Comparison of ENCODE assay signal across 8 mouse cellular contexts in the genomic region with DNA sequence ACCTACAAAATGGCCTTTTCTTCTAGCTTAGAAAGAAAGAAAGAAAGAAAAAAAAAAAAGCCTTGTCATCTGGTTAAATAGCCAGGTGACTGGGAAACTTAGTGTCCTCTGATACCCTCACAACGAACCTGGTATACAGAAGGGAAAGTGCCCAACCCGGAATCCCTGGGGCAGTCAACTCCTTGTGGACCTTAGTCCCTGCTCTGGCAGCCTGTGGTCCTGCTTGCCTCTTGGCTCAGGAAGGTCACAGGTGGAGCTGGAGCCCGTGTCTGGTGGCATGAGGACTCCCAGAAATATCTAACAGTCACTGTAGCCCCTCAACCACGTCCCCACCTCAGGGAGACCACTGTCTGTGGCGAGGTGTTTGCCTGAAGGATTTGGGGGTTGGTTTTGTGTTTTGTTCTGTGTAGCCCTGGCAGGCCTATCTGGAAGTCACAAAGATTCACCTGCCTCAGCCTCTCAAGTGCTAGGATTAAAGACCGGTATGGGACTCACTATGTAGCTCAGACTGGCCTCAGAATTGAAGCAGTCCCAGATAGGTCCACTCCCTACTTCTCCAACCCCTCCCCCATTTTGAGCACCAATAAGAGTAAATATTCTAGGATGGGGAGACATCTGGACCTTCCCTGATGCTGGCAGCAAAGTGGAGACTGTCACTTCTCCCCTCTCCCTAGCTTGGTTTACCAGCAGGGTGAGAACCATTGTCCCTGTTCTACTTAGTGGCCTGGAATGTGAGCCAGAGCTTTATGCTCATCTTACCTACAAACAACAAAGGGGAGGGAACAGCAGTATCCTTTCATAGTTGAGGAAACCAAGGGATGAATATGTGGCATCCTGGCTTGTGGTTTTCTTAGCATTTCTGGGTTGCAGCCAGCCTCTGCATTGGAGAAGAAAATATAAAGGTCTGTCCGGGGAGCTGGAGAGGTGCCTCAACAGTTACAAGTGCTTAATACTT. TPM values are rescaled to one million over a fixed set of nuclear protein-coding genes. Genes with fewer than 3 reads are reported as not detected.
DNase-seq lines count a peak whose midpoint lies in the region; ATAC-seq and TF ChIP-seq lines count a peak whose summit lies in the region.

No protein-coding gene starts in this region.

- peak overlapping the region; percentile 63 for H3K4me2 ChIP-seq in lung, embryonic 14.5 days
- peak overlapping the region; percentile 45 for H3K4me2 ChIP-seq in intestine, embryonic 14.5 days (ENCODE audit: low read length)
- H3K4me2 ChIP-seq in liver, embryonic 12.5 days, result peak overlapping the region; percentile 61

- no peaks in the 10 kb centered on the region for H3K9me3 ChIP-seq in lung, embryonic 14.5 days (ENCODE audit: low read depth, low read length)
- no peaks in the 10 kb centered on the region for H3K9me3 ChIP-seq in intestine, embryonic 14.5 days (ENCODE audit: control insufficient read depth, low read length)
- H3K9me3 ChIP-seq in liver, embryonic 12.5 days (replicated peaks), result no peaks in the 10 kb centered on the region

- H3K36me3 ChIP-seq in lung, embryonic 14.5 days (ENCODE audit: insufficient read depth), result no peaks in the 10 kb centered on the region
- H3K36me3 ChIP-seq in intestine, embryonic 14.5 days (ENCODE audit: control insufficient read depth, insufficient read depth, low read length), result no peaks in the 10 kb centered on the region
- H3K36me3 ChIP-seq in liver, embryonic 12.5 days, result no peaks in the 10 kb centered on the region

- TF ChIP-seq CTCF in cerebellum, adult 2 months (IDR thresholded peaks at IDR 0.05; ENCODE audit: borderline replicate concordance, insufficient read depth, low read depth, low read length), result no peak
- TF ChIP-seq CTCF in lung, embryonic 14.5 days (IDR thresholded peaks at IDR 0.05; ENCODE audit: low read depth), result no peak

- 60% methylated on average over 7 of the region's 7 CpGs for WGBS in cerebellum, adult 2 months
- 41% methylated on average over 7 of the region's 7 CpGs for WGBS in lung, embryonic 14.5 days
- WGBS in intestine, embryonic 14.5 days, result 52% methylated on average over 7 of the region's 7 CpGs
- 55% methylated on average over 7 of the region's 7 CpGs for WGBS in liver, embryonic 12.5 days (ENCODE audit: insufficient replicate concordance)

- no peak for ATAC-seq in lung, embryonic 14.5 days (ENCODE audit: insufficient read depth)
- ATAC-seq in intestine, embryonic 14.5 days (replicated peaks; ENCODE audit: low FRiP score, low TSS enrichment, low read depth), result no peak
- ATAC-seq in liver, embryonic 12.5 days, result no peak

- no peaks in the 10 kb centered on the region for H3K27me3 ChIP-seq in cerebellum, adult 2 months (ENCODE audit: control insufficient read depth, insufficient read depth, low read length)
- no peaks in the 10 kb centered on the region for H3K27me3 ChIP-seq in lung, embryonic 14.5 days (ENCODE audit: insufficient read depth, low read length)
- no peaks in the 10 kb centered on the region for H3K27me3 ChIP-seq in intestine, embryonic 14.5 days (replicated peaks; ENCODE audit: control insufficient read depth, insufficient read depth, low read length)
- peaks cover 44% of the 10 kb centered on the region for H3K27me3 ChIP-seq in liver, embryonic 12.5 days (replicated peaks)

- H3K9ac ChIP-seq in lung, embryonic 14.5 days, result no peak overlapping the region; the same call in 1 of the 2 replicates
- no peak overlapping the region for H3K9ac ChIP-seq in intestine, embryonic 14.5 days (ENCODE audit: low read length)
- no peak overlapping the region; the same call in 1 of the 2 replicates for H3K9ac ChIP-seq in liver, embryonic 12.5 days

- no peak overlapping the region for H3K4me3 ChIP-seq in cerebellum, adult 2 months (replicated peaks; ENCODE audit: insufficient read depth, low read depth, low read length)
- H3K4me3 ChIP-seq in lung, embryonic 14.5 days (ENCODE audit: low read depth, low read length), result 0 out of 2 replicates have a peak overlapping the region, but pooled peaks have one; percentile 30
- 0 out of 2 replicates have a peak overlapping the region, but pooled peaks have one; percentile 27 for H3K4me3 ChIP-seq in intestine, embryonic 14.5 days (ENCODE audit: low read depth, low read length)
- no peak overlapping the region for H3K4me3 ChIP-seq in liver, embryonic 12.5 days

- peak; percentile 41 to 45 for DNase-seq in cerebellum, adult 2 months
- DNase-seq in cerebellum, postnatal 14 days, result no peak
- no peak for DNase-seq in lung, embryonic 14.5 days
- no peak for DNase-seq in lung, postnatal 10 days
- DNase-seq in intestine, embryonic 14.5 days (ENCODE audit: low spot score), result no peak
- DNase-seq in gastrocnemius, adult 8-10 months (ENCODE audit: low spot score in 2 of 2), result no peak
- no peak for DNase-seq in frontal cortex, postnatal 36 days (ENCODE audit: low spot score in 2 of 2)

- peak overlapping the region; percentile 93 for H3K27ac ChIP-seq in cerebellum, adult 2 months (ENCODE audit: insufficient read depth, low read length)
- H3K27ac ChIP-seq in lung, embryonic 14.5 days (ENCODE audit: low read depth), result no peak overlapping the region
- H3K27ac ChIP-seq in intestine, embryonic 14.5 days (ENCODE audit: low read depth), result no peak overlapping the region
- no peak overlapping the region for H3K27ac ChIP-seq in liver, embryonic 12.5 days

- no peak for TF ChIP-seq POLR2A in cerebellum, adult 2 months (IDR thresholded peaks at IDR 0.05; ENCODE audit: borderline replicate concordance, insufficient read depth, low read length)

- peaks cover 63% of the 10 kb centered on the region for H3K4me1 ChIP-seq in cerebellum, adult 2 months (ENCODE audit: control insufficient read depth, insufficient read depth, low read length)
- H3K4me1 ChIP-seq in lung, embryonic 14.5 days (ENCODE audit: insufficient read depth), result no peaks in the 10 kb centered on the region
- H3K4me1 ChIP-seq in intestine, embryonic 14.5 days (replicated peaks; ENCODE audit: control insufficient read depth, insufficient read depth, low read length), result peaks cover 12% of the 10 kb centered on the region
- peaks cover 27% of the 10 kb centered on the region for H3K4me1 ChIP-seq in liver, embryonic 12.5 days

RNA-seq across cellular contexts. Expression of a gene that starts 21.4 kb away (rescaled TPM):
- polyA plus RNA-seq in cerebellum, adult 2 months (2012; rRNA removed), result 36.9 and 51.5 TPM in 2 replicates
- polyA plus RNA-seq in lung, embryonic 14.5 days (2014; fragmentation: Nextera tagmentation; extraction: Ambion mirVana), result 23.3 and 24.2 TPM in 2 replicates
- polyA plus RNA-seq in intestine, embryonic 14.5 days (2014; fragmentation: Nextera tagmentation; extraction: Ambion mirVana), result 23.0 TPM in 2 replicates
- 12.8 and 14.5 TPM in 2 replicates for polyA plus RNA-seq in liver, embryonic 12.5 days (2016; fragmentation: Nextera tagmentation; extraction: Ambion mirVana)
- 100 to 1,000 TPM; 111 to 127 (median 125) TPM for total RNA-seq in gastrocnemius, adult 8-10 months (2022)

RNA-seq across cellular contexts. Expression of a gene that starts 34.5 kb away (rescaled TPM):
- 62.4 and 67.3 TPM in 2 replicates for polyA plus RNA-seq in cerebellum, adult 2 months (2012; rRNA removed)
- 211 and 220 TPM in 2 replicates for polyA plus RNA-seq in lung, embryonic 14.5 days (2014; fragmentation: Nextera tagmentation; extraction: Ambion mirVana)
- 179 and 194 TPM in 2 replicates for polyA plus RNA-seq in intestine, embryonic 14.5 days (2014; fragmentation: Nextera tagmentation; extraction: Ambion mirVana)
- 140 and 145 TPM in 2 replicates for polyA plus RNA-seq in liver, embryonic 12.5 days (2016; fragmentation: Nextera tagmentation; extraction: Ambion mirVana)
- total RNA-seq in gastrocnemius, adult 8-10 months (2022), result 10 to 100 TPM; 39.0 to 44.3 (median 39.3) TPM

RNA-seq across cellular contexts. Expression of a gene that starts 34.9 kb away (rescaled TPM):
- 621 and 638 TPM in 2 replicates for polyA plus RNA-seq in cerebellum, adult 2 months (2012; rRNA removed)
- 149 and 152 TPM in 2 replicates for polyA plus RNA-seq in lung, embryonic 14.5 days (2014; fragmentation: Nextera tagmentation; extraction: Ambion mirVana)
- polyA plus RNA-seq in intestine, embryonic 14.5 days (2014; fragmentation: Nextera tagmentation; extraction: Ambion mirVana), result 171 and 178 TPM in 2 replicates
- 131 and 132 TPM in 2 replicates for polyA plus RNA-seq in liver, embryonic 12.5 days (2016; fragmentation: Nextera tagmentation; extraction: Ambion mirVana)
- total RNA-seq in gastrocnemius, adult 8-10 months (2022), result 1,000 to 10,000 TPM; 1,068 to 1,166 (median 1,137) TPM

RNA-seq across cellular contexts. Expression of a gene that starts 35.0 kb away (rescaled TPM):
- polyA plus RNA-seq in cerebellum, adult 2 months (2012; rRNA removed), result 279 and 288 TPM in 2 replicates
- 23.5 and 23.8 TPM in 2 replicates for polyA plus RNA-seq in lung, embryonic 14.5 days (2014; fragmentation: Nextera tagmentation; extraction: Ambion mirVana)
- polyA plus RNA-seq in intestine, embryonic 14.5 days (2014; fragmentation: Nextera tagmentation; extraction: Ambion mirVana), result 17.7 and 21.0 TPM in 2 replicates
- 8.4 and 9.5 TPM in 2 replicates for polyA plus RNA-seq in liver, embryonic 12.5 days (2016; fragmentation: Nextera tagmentation; extraction: Ambion mirVana)
- total RNA-seq in gastrocnemius, adult 8-10 months (2022), result 100 to 1,000 TPM; 191 to 229 (median 196) TPM

Comparison
In these comparisons a context has a peak if more than half of its experiments do, and no peak if none do; other contexts are left out.
1. DNase-seq: peak in cerebellum, adult 2 months (2 of 2); none in cerebellum, postnatal 14 days (0 of 2), lung, embryonic 14.5 days (single experiment), lung, postnatal 10 days (single experiment), intestine, embryonic 14.5 days (single experiment), gastrocnemius, adult 8-10 months (0 of 2) and frontal cortex, postnatal 36 days (0 of 2).
2. H3K4me3 ChIP-seq: peak in lung, embryonic 14.5 days (single experiment) and intestine, embryonic 14.5 days (single experiment); none in cerebellum, adult 2 months (single experiment) and liver, embryonic 12.5 days (single experiment).
3. Peak in every context shown above with its lines, with median percentiles within 50 percentile points of each other: H3K4me2 ChIP-seq.